Mouse (Mus musculus) spleen, adult 2 months (tissue): ENCODE results near the gene Chd8.

ENCODE experiments used
- CTCF ChIP-seq: fragments of 200-500 bp; IDR thresholded peaks from 2 replicates; pipeline ENCODE4 v1.5.1; 2011; ENCODE audit warnings: mild to moderate bottlenecking, inconsistent platforms; ENCODE audit not compliant: insufficient read depth, insufficient read length, insufficient replicate concordance; ENCODE audit errors: extremely low read depth
- POLR2A ChIP-seq: fragments of 200-500 bp; IDR thresholded peaks from 2 replicates; pipeline ENCODE4 v1.6.1; 2011; ENCODE audit warnings: low read depth, low read length, inconsistent platforms

DNA sequence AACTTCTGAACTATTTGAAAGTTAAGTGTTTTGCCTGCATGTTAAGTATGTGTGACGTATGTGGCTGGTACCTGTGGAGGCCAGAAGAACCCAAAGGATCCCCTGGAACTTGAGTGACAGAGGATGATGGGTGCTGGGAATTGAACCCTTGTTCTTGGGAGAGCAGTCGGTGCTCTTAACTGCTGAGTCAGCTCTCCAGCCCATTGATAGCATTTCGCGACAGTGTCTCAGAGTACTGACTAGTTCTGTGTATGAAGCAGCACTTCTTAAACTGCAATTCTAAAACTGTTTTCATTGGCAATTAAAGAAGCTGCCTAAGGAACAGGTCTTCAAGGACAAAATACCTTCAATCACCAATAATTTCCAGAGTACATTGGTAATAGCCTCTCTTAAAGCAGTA is 19.6 kb upstream of the Chd8 start:
- TF ChIP-seq CTCF = no peak
- TF ChIP-seq POLR2A = no peak
